Mouse (Mus musculus) right cerebral cortex, postnatal 25 days (tissue): ENCODE results near the gene 4931406C07Rik.

Experiments used
- DNase-seq: peaks from one replicate; pipeline ENCODE4 v3.0.0; 2022

Gene 4931406C07Rik

GRCm38 (mm10) chr9:15237516-15238296 lies 68.5 kb downstream of the 4931406C07Rik start:
- DNase-seq: no peak

- DNase-seq: no peak
Measured at GRCm38 (mm10) chr9:15235986-15236385, 70.3 kb downstream of the 4931406C07Rik start.

- DNase-seq: no peak
Measured at GRCm38 (mm10) chr9:15233604-15234003, 72.6 kb downstream of the 4931406C07Rik start.
